Mouse (Mus musculus): Measurements from ENCODE around the gene Wdcp. TPM values are rescaled to one million over a fixed set of nuclear protein-coding genes. Genes with fewer than 3 reads are reported as not detected.
"Not testable (repeated sequence)": the region's sequence is repeated elsewhere in the genome, so short reads cannot be mapped to it uniquely, and the experiment has no call there.

Wdcp gene
- 1 to 10 TPM; 7.7 to 8.4 TPM for total RNA-seq (2021)

DNA sequence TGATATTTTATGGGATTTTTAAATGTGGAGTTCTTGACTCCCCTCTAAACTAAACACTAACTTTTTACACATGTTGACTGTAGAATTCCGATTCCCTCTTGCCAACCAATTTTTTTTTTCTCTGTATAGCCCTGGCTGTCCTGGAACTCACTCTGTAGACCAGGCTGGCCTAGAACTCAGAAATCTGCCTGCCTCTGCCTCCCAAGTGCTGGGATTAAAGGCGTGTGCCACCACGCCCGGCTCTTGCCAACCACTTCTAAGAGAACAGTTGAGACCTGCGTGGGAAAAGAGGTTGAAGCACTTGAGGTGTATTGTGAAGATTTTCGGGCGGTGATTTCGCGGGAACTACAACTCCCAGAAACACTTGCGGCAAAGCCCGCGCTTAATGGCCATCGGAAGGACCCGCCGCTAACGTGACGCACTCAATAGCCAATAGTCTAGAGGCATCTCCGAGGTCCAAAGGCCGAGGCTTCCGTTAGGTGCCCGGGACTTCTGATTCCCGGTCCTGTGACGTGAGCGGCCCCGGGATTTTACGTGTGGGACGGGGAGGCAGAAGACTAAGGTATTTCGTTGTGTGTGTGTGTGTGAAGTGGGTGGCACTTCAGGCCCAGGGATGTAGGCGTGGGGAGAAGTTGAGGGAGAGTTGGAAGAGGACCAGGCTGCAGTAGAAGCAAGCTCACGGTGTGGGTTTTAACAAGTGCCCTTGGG, at the start of gene Wdcp:
Wdcp (plus strand) TSS at position 414 of the 708 bp plus-strand sequence.
- intact Hi-C loops (cut with DNase I): loop anchor here (1.0 to 10.0 kb wide), 3 partner anchors 26 to 248 kb away; partner anchors contain the start of genes Atad2b, Gm3625, Itsn2 and Sf3b6
- peak; percentile 86 for DNase-seq

DNA sequence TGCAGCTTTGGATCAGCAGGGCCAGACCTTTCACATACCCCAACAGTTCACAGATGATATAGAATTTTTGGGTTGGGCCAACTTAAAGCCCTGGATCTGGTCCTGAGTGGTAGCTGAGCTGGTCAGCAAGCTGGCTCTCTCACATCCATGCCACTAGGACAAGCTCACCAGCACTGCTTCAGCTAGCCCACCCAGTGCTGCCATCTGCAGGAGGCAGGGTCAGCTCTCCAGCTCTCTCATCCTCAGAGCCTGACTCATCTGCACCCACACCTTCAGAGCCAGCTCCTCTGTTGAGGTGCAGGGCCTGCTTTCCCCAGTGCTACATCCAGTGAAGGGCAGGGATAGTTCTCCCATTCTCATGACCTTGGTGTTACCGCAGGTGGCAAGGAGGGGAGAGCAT, 49.4 kb upstream of the Wdcp start:
- intact Hi-C loops (cut with DNase I): no loop called here
- DNase-seq: no peak

DNA sequence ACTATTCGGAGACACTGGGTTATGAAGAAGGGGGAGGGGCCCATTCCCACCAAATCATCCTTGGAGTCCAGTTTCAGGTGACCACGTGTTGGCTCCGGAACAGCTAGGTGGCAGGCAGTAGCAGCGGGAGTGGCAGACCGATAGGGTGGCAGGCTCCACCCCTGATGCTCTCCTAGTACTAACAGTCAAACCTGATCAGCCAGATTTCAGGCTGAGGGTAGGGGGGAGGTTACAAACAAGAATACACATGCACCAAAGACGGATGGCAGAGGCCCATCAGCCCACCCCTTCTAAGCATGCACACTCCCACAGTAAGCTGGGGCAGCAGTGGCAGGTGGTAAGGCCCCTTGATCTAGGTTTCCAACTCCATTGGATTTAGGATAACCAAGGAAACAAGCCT, 45.6 kb upstream of the Wdcp start:
- DNase-seq; intact Hi-C loops (cut with DNase I): not testable (repeated sequence)

DNA sequence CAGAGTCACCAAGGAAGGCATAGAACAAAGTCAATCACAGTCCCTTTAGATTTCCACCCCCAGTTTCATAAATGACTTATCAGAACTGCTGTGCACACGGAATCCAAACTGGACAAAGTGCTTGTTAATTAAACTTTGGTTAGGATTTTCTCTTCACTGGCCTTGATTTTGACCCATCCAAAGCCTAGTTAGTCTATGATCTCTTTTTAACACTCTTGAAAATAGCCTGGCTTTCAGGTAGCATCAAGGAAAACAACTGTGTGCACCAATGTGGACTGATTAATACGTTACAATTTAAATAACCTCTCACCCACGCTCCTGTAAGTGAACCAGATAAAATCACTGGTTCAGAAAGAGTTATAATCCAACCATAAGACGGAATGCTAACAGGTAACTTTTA, 32.1 kb upstream of the Wdcp start:
- DNase-seq: no peak
- intact Hi-C loops (cut with DNase I): no loop called here

DNA sequence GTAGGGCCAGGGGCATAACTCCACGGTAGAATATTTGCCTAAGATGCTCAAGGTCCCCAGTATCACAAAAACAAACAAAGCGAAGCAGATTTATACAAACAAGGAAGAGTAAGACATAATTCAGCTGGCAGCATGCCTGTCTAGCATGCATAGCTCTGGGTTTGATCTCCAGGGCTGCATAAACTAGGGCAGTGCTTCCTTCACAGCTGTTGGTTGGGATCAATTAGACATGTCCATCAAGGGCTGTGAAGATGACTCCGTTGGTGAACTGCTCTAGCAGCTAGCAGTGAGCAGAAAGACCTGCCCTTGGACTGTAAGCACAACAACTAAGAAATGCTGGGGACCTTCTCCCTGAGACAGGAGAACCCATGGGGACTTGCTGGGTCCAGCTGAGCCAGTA, 31.4 kb upstream of the Wdcp start:
- no peak for DNase-seq
- intact Hi-C loops (cut with DNase I): no loop called here

DNA sequence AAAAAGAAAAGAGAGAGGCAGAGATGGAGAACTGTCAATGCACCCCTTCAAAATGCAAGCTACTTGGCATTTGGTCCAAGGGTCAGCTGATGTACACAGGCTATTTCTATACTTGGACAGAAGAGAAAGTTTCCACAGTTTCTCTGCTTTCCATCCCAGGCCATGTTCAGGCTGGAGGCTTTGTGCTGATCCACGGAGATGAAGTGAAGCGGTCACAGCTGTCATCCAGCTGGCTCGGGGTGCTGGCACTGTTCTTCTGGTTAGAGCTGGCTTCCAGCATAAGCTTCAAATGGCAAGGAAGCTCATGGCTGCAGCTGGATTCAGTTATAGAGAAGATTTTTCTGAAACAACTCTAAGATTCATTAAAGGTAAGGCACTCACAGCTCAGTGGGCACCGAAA, 29.5 kb upstream of the Wdcp start:
- intact Hi-C loops (cut with DNase I): no loop called here
- DNase-seq: peak in 1 of 2 experiments; percentile 9

DNA sequence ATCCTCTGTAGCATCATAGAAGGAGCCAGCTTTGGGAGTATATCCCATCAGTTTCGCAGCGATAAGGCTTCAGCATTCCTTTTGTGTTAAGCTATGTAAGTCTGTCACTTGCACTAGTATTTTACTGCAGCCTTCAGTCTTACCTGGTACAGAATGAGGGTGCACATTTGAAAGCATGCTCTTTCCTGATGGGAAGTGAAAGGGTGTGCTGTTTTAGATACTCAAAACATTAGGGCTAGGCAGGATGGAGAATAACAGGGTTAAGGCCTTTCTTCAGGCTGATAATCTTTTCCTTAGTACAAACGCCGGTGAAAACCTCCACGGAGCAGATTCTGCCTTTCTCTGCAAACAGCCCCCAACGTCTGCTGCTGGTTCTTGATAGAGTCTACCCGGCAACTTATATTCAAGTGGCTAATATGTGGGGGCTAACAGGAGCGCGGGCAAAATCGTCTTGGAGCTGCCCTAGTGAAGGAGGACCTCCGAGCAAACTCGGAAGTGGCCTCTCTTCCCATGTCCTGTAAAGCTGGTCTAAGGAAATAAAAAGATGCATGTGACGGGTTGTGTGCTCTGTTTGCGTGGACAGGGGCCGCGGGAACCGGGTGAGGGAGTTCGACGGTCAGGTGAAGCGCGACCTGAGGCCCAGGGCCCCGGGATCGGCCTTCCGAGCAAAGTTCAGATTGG, 26.3 kb upstream of the Wdcp start:
- intact Hi-C loops (cut with DNase I): loop anchor here (1.0 to 2.0 kb wide), 3 partner anchors 25 to 100 kb away; partner anchors contain the start of genes Atad2b, Fam228b and Pfn4
- no peak for DNase-seq

DNA sequence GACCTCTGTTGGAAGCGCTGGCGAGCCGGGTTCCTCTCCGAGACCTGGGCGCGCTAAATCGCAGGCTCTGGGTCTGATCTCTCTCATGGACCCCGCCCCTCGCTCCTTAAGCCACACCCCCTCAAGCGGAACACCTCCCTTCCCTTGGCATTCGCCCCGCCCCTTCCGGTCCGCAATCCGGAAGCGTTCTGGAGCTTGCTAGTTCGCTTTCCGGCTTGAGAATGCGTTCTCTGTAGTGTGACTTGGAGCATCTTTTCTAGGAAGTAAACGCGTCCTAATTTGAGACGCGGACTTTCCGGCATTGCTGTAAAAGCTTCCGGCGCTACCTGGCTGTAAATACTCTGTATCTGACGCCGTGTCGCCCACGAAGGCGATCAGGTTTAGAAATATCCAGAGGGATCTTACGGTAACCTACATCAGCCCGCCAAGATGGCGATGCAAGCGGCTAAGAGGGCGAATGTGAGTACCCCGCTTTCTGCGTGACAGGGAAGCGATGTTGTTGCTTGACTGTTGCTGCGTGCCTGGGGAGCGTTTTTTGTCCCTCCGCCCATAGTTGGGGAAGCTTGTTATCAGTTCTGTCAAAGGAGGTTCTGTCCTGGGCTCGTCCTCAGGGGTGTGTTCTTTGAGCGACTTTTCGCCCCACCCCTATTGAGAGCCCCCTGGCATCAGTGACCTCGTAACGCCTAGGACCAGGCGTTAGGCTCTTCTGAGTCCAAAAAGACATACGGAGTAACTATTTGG, 25.6 kb upstream of the Wdcp start, which contains the start of gene Sf3b6:
Sf3b6 (plus strand) TSS at position 184 of the 741 bp plus-strand sequence.
- intact Hi-C loops (cut with DNase I): loop anchor here (1.0 to 2.0 kb wide), 3 partner anchors 25 to 99 kb away; partner anchors contain the start of genes Atad2b, Fam228b and Pfn4

DNA sequence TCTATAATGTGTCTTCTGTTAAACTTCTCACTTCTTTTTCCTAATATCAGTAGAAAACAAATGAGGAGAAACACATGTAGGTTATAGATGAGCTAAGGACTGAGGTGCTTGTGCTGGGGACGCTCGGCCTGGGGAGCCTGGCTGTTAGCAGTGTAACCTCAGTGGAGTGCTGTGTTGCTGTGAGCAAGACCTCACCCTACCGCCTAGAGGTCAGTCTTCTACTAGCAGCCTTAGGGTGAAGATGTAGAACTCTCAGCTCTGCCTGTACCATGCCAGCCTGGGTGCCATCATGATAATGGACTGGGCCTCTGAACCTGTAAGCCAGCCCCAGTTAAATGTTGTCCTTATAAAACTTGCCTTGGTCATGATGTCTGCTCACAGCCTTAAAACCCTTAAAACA, 15.8 kb upstream of the Wdcp start:
- intact Hi-C loops (cut with DNase I): no loop called here
- no peak for DNase-seq

More for the DNA sequence above, 25.6 kb upstream of the Wdcp start, which contains the start of gene Sf3b6:
- DNase-seq: peak; percentile 98 to 99

DNA sequence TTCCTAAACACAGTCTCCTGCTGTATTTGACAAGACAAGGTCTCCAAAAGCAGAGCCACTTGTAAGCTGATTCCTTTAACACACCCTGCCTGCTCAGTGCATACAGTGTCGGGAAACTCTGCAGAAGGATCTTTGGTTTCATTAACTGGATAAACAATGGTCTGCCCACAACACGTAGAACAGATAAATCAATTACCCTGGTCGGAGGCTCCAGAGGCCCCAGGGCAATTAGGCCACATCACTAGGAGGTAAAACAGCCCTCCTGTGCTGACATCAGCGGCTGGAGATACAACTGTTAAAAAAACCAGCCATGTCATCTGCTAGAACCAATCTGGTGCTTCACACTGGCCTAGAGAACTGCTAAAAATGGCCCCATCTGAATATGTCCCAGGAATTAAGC, 6.1 kb upstream of the Wdcp start:
- intact Hi-C loops (cut with DNase I): no loop called here
- no peak for DNase-seq

DNA sequence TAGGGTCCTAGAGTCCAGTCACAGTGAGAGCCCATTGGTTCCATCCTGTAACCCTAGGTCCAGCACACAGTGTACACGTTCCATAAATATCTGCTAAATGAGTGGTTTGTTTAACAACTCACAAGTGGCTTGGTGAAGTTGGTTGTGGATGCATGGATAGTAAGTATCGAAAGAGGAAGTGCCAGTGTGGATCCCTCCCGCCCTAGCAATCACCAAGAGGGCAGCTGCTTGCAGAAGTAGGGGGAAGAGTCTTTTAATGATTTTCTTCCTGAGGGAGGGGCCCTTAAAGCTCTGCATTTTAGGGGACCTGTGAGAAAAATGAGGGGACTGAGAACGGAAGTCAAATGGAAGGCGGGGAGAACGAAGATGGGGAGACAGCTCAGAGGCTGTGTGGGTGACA, 3.1 kb upstream of the Wdcp start:
- intact Hi-C loops (cut with DNase I): loop anchor here (5.0 to 10.0 kb wide), 2 partner anchors 77 to 245 kb away; partner anchors contain the start of genes Atad2b, Gm3625 and Itsn2
- DNase-seq: no peak

DNA sequence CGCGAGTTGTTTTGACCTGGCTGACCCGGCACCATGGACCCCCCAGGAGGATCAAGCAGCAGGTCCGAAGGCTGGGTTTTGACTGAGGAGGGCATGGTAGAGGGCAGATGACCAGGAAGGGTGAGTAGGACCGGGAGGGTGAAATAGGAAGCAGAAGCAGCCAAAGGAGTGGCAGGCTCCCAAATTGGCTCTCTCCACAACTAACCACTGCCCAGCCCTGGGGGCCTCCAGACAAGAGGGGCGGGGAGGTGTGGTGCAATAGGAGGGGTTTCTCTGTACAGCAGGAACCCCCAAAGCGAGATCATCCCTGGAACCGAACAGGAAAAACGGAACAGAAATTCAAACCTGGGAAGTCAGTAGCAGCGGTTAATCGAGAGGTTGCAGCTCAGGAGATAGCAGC, 2.4 kb upstream of the Wdcp start:
- intact Hi-C loops (cut with DNase I): loop anchor here (5.0 to 10.0 kb wide), 2 partner anchors 77 to 246 kb away; partner anchors contain the start of genes Atad2b, Gm3625 and Itsn2
- peak in 1 of 2 experiments; percentile 31 for DNase-seq

DNA sequence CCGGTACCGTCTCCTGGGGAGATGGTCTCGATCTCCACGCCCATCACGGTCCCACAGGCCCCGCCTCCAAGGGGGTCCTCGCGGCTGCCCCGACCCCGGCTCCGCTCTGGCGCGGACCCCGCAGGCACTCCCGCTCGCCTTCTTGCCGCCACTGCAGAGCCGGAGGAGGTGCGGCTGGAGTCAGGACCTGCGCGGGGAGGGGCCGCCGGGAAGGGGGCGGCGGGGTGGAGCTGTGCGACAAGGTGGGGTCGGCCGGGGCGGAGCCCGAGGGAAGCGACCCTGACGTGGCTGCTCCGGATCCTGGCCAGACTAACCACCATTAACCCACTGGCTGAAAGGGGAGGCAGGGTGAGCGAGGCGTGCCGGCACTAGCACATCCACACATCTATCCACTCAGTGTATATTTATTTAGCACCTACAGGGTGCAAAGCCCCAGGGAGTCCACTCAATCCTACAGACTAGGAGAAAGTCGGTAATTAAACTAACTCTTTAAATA, 1.7 kb upstream of the Wdcp start, which contains the start of gene Fkbp1b:
Fkbp1b (minus strand) TSS at position 200 of the 496 bp plus-strand sequence.
- peak; percentile 48 to 61 for DNase-seq

DNA sequence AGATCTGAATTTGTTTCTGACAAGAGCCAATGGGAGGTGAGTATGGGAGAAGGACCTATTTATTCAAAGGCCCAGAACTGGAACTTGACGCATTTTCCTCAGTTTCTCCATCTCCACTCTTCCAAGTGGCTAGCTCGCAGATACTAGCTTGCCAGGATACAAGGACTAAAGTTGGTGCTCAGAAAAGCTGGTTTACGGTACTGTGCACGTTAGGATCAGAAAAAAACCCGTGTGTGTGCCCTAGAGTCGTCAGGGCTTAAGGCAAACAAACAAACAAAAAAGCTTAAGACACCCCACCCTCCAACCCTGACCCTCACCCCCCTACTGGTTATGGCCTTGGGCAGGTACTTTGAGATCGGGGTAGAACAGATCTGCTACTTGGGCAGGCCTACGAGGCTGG, 647 bp upstream of the Wdcp start:
- intact Hi-C loops (cut with DNase I): loop anchor here (1.0 to 10.0 kb wide), 3 partner anchors 25 to 248 kb away; partner anchors contain the start of genes Atad2b, Gm3625, Itsn2 and Sf3b6
- no peak for DNase-seq

More for the DNA sequence above, 1.7 kb upstream of the Wdcp start, which contains the start of gene Fkbp1b:
- intact Hi-C loops (cut with DNase I): loop anchor here (5.0 to 10.0 kb wide), 2 partner anchors 76 to 247 kb away; partner anchors contain the start of genes Atad2b, Gm3625 and Itsn2

DNA sequence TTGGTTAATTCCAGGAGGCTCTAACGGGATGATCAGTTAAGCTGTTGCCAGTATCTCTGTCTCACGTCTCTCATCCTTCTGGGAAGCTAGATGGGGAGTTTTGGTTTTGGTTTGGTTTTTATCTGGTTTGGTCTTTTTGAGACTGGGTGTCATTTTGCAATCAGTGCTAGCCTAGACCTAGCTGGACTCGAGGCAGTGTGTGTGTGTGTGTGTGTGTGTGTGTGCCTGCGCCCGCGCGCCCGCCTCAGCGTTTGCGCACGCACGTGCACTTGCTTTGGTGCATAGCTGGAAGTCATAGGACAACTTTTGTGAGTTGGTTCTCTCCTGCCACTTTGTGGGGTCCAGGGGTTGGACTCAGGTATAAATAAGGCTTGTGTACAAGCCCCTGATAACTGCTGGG, 638 bp downstream of the Wdcp start:
- intact Hi-C loops (cut with DNase I): loop anchor here (5.0 to 10.0 kb wide), 2 partner anchors 74 to 249 kb away; partner anchors contain the start of genes Atad2b, Gm3625 and Itsn2
- DNase-seq: peak; percentile 31 to 41

DNA sequence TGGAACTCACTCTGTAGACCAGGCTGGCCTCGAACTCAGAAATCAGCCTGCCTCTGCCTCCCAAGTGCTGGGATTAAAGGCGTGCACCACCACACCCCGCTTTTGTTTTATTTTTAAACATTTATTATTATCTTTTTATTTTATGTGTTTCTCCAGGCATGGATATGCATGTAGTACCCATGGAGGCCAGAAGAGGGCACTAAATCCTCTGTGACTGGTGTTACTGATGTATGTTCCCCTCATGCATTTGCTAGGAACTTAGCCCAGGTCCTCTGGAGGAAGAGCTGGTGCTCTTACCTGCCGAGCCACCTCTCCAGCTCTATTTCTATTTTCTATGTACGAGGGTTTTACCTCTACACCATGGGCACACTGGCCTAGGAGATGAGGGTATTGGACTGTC, 13.1 kb downstream of the Wdcp start:
- intact Hi-C loops (cut with DNase I): loop anchor here (5.0 kb wide), 1 partner anchor 61 kb away; the partner anchor contains the start of gene Atad2b
- DNase-seq: peak in 1 of 2 experiments; percentile 22

DNA sequence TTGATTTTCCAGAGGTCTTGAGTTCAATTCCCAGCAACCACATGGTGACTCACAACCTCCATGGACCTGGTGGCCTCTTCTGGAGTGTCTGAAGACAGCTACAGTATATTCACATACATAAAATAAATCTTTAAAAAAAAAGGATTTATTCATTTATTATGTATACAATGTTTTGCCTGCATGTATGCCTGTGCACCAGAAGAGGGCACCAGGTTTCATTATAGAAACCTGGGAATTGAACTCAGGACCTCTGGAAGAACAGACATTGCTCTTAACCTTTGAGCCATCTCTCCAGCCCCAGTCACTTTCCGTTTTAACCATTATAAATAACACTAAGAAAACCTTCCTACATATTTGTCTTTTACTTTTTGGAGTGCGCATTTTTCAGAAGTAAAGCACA, 13.7 kb downstream of the Wdcp start:
- DNase-seq: no peak
- intact Hi-C loops (cut with DNase I): loop anchor here (1.0 to 5.0 kb wide), 2 partner anchors 60 to 116 kb away; partner anchors contain the start of gene Atad2b

DNA sequence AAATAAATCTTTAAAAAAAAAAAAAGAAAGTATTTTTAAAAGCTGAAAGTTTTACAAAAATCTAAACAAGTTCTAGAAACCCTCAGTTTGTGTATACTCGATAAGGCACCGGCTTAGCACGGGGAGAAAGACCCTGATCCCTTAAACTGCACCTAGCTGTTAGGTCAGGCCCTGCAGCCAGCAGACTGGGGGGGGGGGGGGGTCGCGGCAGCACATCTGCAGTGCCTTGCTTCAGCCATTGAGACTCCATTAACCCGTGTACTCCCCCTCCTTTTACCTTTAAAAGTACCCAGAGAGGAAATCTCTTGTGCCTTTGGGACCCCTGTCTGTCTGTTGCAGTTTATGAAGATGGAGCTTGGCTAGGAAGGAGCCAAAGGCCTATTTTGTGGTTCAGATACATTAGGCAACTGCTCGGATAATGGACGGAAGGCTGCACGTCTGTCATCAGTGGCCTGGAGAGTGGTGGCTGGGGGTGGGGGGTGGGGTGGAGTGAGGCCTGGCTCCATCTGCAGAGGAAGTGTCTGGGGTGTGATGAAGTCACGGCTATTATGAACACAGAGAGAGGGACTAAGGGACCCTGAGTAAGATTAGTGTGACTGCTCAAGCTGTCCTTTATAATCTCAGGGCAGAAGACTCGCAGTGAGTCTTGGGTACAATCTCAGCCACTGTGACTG, 16.3 kb downstream of the Wdcp start:
- intact Hi-C loops (cut with DNase I): loop anchor here (5.0 kb wide), 1 partner anchor 58 kb away; the partner anchor contains the start of gene Atad2b
- no peak for DNase-seq

DNA sequence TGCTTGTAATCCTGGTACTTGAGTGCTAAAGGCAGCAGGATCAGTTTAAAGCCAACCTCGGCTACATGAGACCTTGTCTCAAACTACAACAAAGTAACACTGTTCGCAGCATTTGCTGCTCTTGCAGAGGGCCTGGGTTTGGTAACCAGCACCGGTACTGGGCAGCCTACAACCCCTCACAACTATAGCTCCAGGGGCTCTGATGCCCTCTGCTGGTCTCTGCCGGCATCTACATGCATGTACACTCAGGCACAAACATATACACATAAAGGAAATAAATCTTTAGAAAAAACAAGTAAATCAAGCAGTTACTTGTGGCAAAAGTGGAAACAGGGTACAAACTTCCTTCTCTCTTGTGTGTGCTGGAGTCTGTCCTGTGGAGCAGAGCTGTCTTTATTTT, 19.6 kb downstream of the Wdcp start:
- intact Hi-C loops (cut with DNase I): no loop called here
- DNase-seq: no peak

All from heart, postnatal 36 days (tissue).